Mouse (Mus musculus) forebrain, embryonic 13.5 days (tissue): ENCODE measurements around the gene Ak5. TPM values are rescaled to one million over a fixed set of nuclear protein-coding genes. Genes with fewer than 3 reads are reported as not detected.

Experiments
- ATAC-seq: fragments of 200-750 bp; cut with Nextera tagmentation; 2 replicates; pipeline ENCODE4 v1.8.0; 2017
- H3K27ac ChIP-seq: fragments of 300-500 bp; sonication (generic); 2 replicates; pipeline ENCODE4 v1.5.1; 2015; ENCODE audit warnings: inconsistent platforms, mild to moderate bottlenecking, moderate library complexity
- H3K27me3 ChIP-seq: fragments of 300-500 bp; sonication (generic); 2 replicates; pipeline ENCODE4 v1.6.1; 2015; ENCODE audit warnings: mild to moderate bottlenecking, inconsistent platforms
- H3K36me3 ChIP-seq: fragments of 300-500 bp; sonication (generic); 2 replicates; pipeline ENCODE4 v1.6.1; 2015; ENCODE audit warnings: mild to moderate bottlenecking, inconsistent platforms; ENCODE audit not compliant: poor library complexity, severe bottlenecking
- H3K4me1 ChIP-seq: fragments of 300-500 bp; sonication (generic); 2 replicates; pipeline ENCODE4 v1.6.1; 2015; ENCODE audit warnings: inconsistent platforms
- H3K4me2 ChIP-seq: fragments of 300-500 bp; sonication (generic); 2 replicates; pipeline ENCODE4 v1.6.1; 2015; ENCODE audit warnings: inconsistent platforms, mild to moderate bottlenecking, moderate library complexity
- H3K4me3 ChIP-seq: fragments of 300-500 bp; sonication (generic); 2 replicates; pipeline ENCODE4 v1.5.1; 2015; ENCODE audit warnings: mild to moderate bottlenecking, inconsistent platforms
- H3K9ac ChIP-seq: fragments of 300-500 bp; sonication (generic); 2 replicates; pipeline ENCODE4 v1.6.1; 2015; ENCODE audit warnings: mild to moderate bottlenecking, inconsistent platforms
- H3K9me3 ChIP-seq: fragments of 300-500 bp; sonication (generic); replicated peaks from 2 replicates; pipeline ENCODE4 v1.6.1; 2016; ENCODE audit warnings: inconsistent platforms
- WGBS: fragments of 180-500 bp; shearing (Covaris S2); methylation state at CpG from one replicate; pipeline ENCODE4 v1.1.7; 2015; 5-methylcytosine and 5-hydroxymethylcytosine counted together
- polyA plus RNA-seq: library from polyadenylated mRNA; unstranded; fragments of >200 nt; fragmentation: Nextera tagmentation; extraction: Ambion mirVana; gene quantifications from 2 replicates; pipeline ENCODE4 v1.2.1, GENCODE M21; 2015

Gene Ak5
- polyA plus RNA-seq, 1 experiment from 2014 or later: 2.2 TPM

DNA sequence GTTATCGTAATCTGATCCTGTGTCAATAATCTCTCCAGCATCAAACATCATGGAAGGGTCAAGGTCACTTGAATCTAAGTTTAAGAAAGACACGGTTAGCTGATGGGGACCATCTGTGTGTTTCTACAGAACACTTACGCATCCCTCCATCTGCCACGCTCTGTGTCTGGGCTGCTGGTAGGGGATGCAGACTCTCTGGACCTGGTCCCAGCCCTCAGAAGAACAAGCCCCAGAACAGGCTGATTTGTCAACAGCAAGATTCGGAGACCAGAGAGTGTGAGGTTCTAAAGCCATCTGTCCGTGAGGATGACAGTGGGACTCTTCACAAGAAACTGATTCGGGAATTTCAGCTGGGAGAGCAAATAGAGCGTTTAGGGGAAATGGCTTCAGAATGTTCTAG is 141.4 kb downstream of the Ak5 start:
- Histone ChIP-seq H3K27ac (no peak overlapping the region), H3K9ac (no peak overlapping the region), H3K27me3 (no peaks in the 10 kb centered on the region), H3K36me3 (no peaks in the 10 kb centered on the region), H3K4me1 (no peaks in the 10 kb centered on the region), H3K9me3 (no peaks in the 10 kb centered on the region), H3K4me3 (no peak overlapping the region), H3K4me2 (no peak overlapping the region)
- no peak for ATAC-seq
- 89% methylated on average over 8 of the region's 8 CpGs for whole genome bisulfite sequencing

DNA sequence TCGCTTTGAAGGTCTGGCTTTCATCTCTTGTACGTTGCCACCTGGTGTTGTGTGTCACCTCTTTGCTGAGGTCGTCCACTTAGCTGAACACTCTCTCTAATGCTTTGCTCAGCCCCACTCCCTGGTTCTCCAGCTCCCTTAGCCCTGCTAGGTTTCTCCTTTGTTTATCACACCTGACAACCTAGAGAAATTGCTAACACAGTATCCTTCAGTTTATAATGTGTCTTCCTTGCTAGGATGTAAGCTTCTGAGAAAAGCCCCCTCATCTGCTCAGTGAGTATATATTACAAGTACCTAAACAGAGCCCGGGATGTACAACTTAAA is 144.9 kb downstream of the Ak5 start:
- H3K4me1 ChIP-seq: no peaks in the 10 kb centered on the region
- no peak overlapping the region for H3K27ac ChIP-seq
- no peak overlapping the region for H3K4me2 ChIP-seq
- no peak for ATAC-seq
- 79% methylated on average over 4 of the region's 4 CpGs for WGBS
- H3K36me3 ChIP-seq: no peaks in the 10 kb centered on the region
- H3K9me3 ChIP-seq: no peaks in the 10 kb centered on the region
- H3K27me3 ChIP-seq: no peaks in the 10 kb centered on the region
- H3K4me3 ChIP-seq: no peak overlapping the region
- no peak overlapping the region for H3K9ac ChIP-seq

DNA sequence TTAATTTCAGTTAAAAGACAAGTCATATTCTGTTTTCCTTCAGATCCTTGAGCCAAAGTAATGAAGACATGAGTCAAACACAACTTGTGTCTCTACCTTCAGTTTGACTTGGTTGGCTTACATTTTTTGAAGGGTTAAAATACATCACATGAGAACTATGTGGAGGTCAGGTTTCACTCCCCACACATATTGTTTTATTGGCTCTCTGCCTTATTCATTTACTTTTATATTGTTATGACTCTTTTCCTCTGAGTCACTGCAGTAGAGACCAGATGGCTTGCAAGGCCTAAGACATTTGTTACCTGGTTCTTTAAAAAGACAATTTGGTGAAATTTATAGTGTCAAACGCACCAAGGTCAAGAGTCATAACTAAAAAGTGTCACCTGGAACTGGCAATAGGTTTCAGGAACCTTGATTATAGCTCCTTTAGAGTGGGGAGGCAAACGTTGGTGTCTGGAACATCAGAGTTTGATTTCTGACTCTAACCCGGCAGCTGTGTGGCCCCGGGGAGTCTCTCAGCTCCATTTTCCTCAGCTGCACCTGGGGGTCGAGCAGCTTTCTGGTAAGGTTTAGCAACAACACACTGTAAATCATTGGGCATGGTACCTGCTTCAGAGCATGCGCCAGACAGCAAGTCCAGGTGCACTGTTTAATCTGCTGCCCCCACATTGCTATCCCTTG is 145.4 kb downstream of the Ak5 start:
- ATAC-seq: no peak
- no peak overlapping the region for H3K4me3 ChIP-seq
- WGBS: 86% methylated on average over 6 of the region's 6 CpGs

DNA sequence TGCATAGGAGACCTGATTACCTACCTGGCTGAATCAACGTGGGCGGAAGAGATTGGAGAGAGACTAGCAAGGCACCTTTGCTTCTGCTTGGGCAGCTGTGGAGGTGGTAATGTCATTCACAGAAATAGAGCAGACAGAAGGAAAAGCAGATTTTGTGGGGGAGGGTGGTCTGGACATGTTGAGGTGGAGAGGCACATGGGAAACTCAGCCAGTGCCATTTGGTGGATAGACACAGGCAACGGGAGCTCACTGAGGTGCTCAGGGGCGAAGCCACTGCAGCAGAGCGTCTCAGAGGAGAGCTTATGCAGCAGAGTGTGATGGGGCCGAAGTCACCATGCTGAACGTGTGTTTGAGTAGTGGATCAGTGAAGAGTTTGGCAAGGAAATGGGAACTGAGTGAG is 147.1 kb downstream of the Ak5 start:
- H3K4me1 ChIP-seq: peaks cover 4% of the 10 kb centered on the region
- H3K27ac ChIP-seq: no peak overlapping the region
- 90% methylated on average over 7 of the region's 7 CpGs for WGBS
- H3K9me3 ChIP-seq: no peaks in the 10 kb centered on the region
- no peak for ATAC-seq
- H3K27me3 ChIP-seq: no peaks in the 10 kb centered on the region
- H3K4me3 ChIP-seq: no peak overlapping the region
- H3K4me2 ChIP-seq: no peak overlapping the region
- no peak overlapping the region for H3K9ac ChIP-seq
- no peaks in the 10 kb centered on the region for H3K36me3 ChIP-seq

More for the DNA sequence above, 145.4 kb downstream of the Ak5 start:
- H3K27me3 ChIP-seq: no peaks in the 10 kb centered on the region
- H3K27ac ChIP-seq: no peak overlapping the region
- no peak overlapping the region for H3K4me2 ChIP-seq
- H3K4me1 ChIP-seq: no peaks in the 10 kb centered on the region
- no peak overlapping the region for H3K9ac ChIP-seq
- H3K9me3 ChIP-seq: no peaks in the 10 kb centered on the region
- no peaks in the 10 kb centered on the region for H3K36me3 ChIP-seq

DNA sequence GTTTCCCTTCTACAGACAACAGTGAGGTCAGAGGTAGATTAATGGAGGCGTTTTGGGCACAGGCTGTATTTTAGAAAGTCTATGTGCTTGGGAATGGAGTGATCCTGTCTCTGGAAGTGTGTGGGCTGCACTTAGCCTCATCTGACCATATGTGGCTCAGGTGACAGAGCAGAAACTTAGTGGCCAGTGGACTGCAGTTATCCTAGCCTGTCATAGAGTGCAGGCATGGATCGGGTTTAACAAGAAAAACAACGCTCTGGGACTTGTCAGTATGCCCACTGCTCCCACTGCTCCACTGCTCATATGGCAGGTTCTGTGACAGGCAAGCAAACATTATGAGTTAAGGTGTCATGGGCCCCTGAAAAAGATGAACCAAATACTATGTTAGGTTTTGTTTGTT is 148.1 kb downstream of the Ak5 start:
- Histone ChIP-seq H3K36me3 (no peaks in the 10 kb centered on the region), H3K4me2 (no peak overlapping the region), H3K27me3 (no peaks in the 10 kb centered on the region), H3K27ac (no peak overlapping the region), H3K4me1 (peaks cover 8% of the 10 kb centered on the region), H3K9me3 (no peaks in the 10 kb centered on the region), H3K9ac (no peak overlapping the region), H3K4me3 (no peak overlapping the region)
- no peak for ATAC-seq
- WGBS: 85% methylated on average over 3 of the region's 3 CpGs

DNA sequence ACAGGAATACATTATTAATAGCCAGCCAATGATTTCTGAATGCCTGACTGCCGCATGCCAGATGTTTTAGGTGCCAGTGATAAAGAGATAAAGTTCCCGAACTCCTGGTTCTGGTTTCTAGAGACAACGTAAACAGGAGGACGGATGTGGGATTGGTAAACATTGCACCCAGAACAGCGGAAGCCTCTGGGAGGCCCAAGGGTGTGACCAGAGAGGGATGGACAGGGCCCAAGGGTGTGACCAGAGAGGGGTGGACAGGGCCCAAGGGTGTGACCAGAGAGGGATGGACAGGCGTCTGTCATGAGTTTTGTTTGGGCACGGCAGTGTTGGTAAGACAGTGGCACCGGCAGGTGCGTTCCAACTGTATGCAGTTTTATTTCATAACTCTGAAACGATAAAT is 148.6 kb downstream of the Ak5 start:
- WGBS: 93% methylated on average over 10 of the region's 10 CpGs

DNA sequence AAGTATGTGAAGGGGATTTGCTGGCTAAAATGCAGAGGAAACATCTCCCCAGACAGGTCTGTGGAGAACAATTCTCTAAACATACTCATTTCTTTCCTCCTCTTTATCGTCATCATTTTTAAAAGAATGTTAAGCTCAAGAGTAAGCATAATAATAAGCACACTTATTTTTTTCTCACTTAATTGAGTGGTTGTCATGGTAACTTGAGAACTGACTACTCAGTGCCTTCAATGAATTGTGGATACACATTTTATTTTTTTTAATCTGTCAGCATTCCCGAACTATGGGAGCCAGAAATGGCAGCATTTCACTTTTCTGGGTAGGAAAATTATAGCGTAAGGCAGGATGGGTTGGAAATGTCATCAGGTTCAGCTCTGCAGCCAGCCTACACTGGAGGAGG is 151.6 kb downstream of the Ak5 start:
- H3K9ac ChIP-seq: no peak overlapping the region
- ATAC-seq: peak; percentile 38; the same call in 1 of the 2 replicates

More for the DNA sequence above, 148.6 kb downstream of the Ak5 start:
- Histone ChIP-seq H3K27me3 (no peaks in the 10 kb centered on the region), H3K4me3 (no peak overlapping the region), H3K4me2 (no peak overlapping the region), H3K36me3 (no peaks in the 10 kb centered on the region), H3K4me1 (peaks cover 8% of the 10 kb centered on the region), H3K9ac (no peak overlapping the region), H3K27ac (no peak overlapping the region), H3K9me3 (no peaks in the 10 kb centered on the region)
- ATAC-seq: no peak

DNA sequence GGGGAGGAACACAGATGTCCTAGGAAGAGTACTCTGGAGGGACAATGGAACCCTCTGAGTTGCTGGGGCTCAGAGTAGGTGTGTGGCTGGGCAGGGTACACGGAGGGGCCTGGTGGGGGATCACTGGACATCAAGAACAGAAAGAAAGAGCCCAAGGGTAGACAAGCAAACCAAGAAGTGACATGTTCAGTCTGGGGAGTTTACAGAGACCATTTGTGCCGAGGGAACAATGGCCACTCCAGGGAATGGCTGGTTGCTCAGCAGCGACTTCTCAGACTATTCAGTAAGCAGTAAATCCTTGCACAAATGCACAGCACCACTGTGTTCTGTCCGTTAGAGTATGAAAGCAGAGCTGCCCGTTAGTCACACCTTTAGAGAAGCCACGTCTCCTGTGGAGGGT is 152.2 kb downstream of the Ak5 start:
- 18% methylated on average over 6 of the region's 6 CpGs for WGBS
- Histone ChIP-seq H3K36me3 (no peaks in the 10 kb centered on the region), H3K27me3 (no peaks in the 10 kb centered on the region), H3K4me2 (no peak overlapping the region), H3K4me1 (peaks cover 8% of the 10 kb centered on the region), H3K4me3 (no peak overlapping the region), H3K27ac (peak overlapping the region; percentile 54; the same call in 1 of the 2 replicates), H3K9ac (no peak overlapping the region), H3K9me3 (no peaks in the 10 kb centered on the region)
- ATAC-seq: 0 out of 2 replicates have a peak, but pooled peaks have one; percentile 16

More for the DNA sequence above, 151.6 kb downstream of the Ak5 start:
- Histone ChIP-seq H3K4me1 (peaks cover 8% of the 10 kb centered on the region), H3K9me3 (no peaks in the 10 kb centered on the region), H3K4me2 (no peak overlapping the region), H3K27ac (peak overlapping the region; percentile 54), H3K4me3 (no peak overlapping the region), H3K27me3 (no peaks in the 10 kb centered on the region), H3K36me3 (no peaks in the 10 kb centered on the region)
- WGBS: 65% methylated on average over 3 of the region's 3 CpGs

DNA sequence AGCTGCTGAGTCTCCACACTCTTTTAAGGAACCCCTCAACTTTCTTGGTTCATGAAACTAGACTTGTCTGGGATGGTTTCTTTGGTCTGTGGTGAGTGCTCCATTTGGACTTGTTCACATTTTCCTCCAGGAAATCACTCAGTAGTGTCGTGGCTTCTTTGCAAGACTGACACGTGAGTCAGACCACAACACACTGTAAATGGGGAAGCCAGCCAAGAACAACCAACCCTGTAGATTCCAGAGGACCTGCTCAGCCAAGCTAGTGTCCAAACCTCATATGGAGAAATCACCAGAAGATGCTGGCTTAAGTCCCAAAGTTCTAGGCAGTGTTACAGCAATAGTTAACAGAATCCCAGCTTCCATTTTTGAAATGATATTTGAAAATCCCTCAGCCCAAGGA is 155.6 kb downstream of the Ak5 start:
- H3K27ac ChIP-seq: no peak overlapping the region
- peaks cover 8% of the 10 kb centered on the region for H3K4me1 ChIP-seq
- no peaks in the 10 kb centered on the region for H3K27me3 ChIP-seq
- no peak overlapping the region for H3K4me3 ChIP-seq
- no peak overlapping the region for H3K9ac ChIP-seq
- no peak overlapping the region for H3K4me2 ChIP-seq
- no peak for ATAC-seq
- 81% methylated on average over 2 of the region's 2 CpGs for WGBS
- no peaks in the 10 kb centered on the region for H3K9me3 ChIP-seq
- no peaks in the 10 kb centered on the region for H3K36me3 ChIP-seq

DNA sequence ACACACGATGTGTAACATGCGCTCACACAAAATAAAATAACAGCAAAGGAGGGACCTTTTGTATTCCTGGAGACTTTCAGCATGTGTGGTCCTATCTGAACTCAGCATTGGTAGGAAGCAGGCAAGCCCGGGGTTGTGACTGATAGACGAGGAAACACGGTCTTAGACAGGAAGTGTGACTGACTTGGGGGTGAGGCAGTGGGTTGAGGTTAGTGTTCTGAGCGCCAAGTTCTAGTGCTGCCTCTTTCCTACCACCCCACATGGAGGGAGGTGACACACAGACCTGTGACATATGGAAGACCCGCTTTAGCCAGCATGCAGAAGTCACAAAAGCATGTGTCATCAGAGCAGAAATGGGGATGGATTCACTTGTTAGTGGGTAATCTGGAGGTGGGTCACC is 158.9 kb downstream of the Ak5 start:
- Histone ChIP-seq H3K4me1 (no peaks in the 10 kb centered on the region), H3K36me3 (no peaks in the 10 kb centered on the region), H3K27me3 (no peaks in the 10 kb centered on the region), H3K4me3 (no peak overlapping the region), H3K9ac (no peak overlapping the region), H3K4me2 (no peak overlapping the region), H3K9me3 (no peaks in the 10 kb centered on the region), H3K27ac (no peak overlapping the region)
- no peak for ATAC-seq
- 91% methylated on average over 7 of the region's 7 CpGs for WGBS

DNA sequence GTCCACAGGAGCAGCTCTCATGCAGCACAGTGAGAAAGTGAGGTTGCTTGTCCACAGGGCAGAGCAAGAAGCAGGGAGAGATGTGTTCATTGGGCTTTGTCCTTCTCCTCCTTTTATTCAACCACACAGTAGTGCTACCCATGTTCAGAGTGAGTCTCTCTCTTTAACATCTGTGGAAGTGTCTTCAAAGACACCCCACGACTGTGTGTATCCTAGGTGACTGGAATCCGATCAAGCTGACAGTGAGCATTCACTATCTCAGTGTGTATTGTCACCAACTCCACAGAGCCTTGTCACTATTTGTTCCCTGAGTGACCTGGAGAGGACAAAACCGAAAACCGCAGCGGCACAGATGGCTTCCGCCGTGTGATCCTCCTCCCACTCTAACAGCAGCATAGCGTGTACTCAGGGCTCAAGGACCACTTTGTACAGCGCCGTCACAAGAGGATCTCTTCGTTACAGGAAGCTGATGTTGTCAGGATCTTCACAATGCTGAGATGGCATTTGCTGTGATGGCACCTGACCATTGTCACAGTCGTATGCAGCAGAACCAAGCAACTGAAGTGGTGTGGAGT is 159.7 kb downstream of the Ak5 start:
- no peak for ATAC-seq
- WGBS: 78% methylated on average over 12 of the region's 12 CpGs
- Histone ChIP-seq H3K9me3 (no peaks in the 10 kb centered on the region), H3K27me3 (no peaks in the 10 kb centered on the region), H3K4me1 (no peaks in the 10 kb centered on the region), H3K4me3 (no peak overlapping the region), H3K27ac (no peak overlapping the region), H3K9ac (no peak overlapping the region), H3K4me2 (no peak overlapping the region), H3K36me3 (no peaks in the 10 kb centered on the region)

DNA sequence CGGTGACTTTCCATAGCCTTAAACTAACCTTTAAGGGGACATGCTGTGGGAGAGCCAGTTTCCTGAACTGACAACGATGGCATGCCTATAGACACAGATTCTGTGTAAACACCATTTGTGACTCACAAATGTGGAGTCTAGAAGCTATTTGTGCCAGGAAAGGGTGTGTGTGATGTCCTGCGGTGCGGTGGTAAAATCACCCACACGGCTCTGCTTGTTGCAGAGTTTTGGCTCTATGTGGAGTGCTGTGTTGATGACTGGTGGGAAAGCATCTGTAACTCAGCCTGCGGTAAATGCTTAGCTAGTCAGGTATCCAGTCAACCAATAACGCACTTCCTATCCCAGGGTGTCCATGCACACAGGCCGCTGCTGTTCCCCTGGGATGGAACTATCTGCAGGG is 160.3 kb downstream of the Ak5 start:
- Histone ChIP-seq H3K27me3 (no peaks in the 10 kb centered on the region), H3K9me3 (no peaks in the 10 kb centered on the region), H3K9ac (no peak overlapping the region), H3K4me2 (no peak overlapping the region), H3K4me3 (no peak overlapping the region), H3K4me1 (no peaks in the 10 kb centered on the region), H3K36me3 (no peaks in the 10 kb centered on the region), H3K27ac (no peak overlapping the region)
- 76% methylated on average over 8 of the region's 8 CpGs for WGBS
- no peak for ATAC-seq
